Mouse (Mus musculus): ENCODE measurements at regions not wholly inside any gene's neighbourhood (a gene's known extent, or its start where the extent isn't known, plus 50 kb on each side); places are given as distances from the start of the nearest gene placed in this dataset.
"Not testable (repeated sequence)": the region's sequence is repeated elsewhere in the genome, so short reads cannot be mapped to it uniquely, and the experiment has no call there.

- DNase-seq (ENCODE audit: low spot score), result not testable (repeated sequence)
Measured at GRCm38 (mm10) chr11:91167336-91167735, 410.0 kb downstream of the Kif2b start.

- no peak for DNase-seq (ENCODE audit: low spot score)
Measured at GRCm38 (mm10) chr11:91133753-91134270, 443.5 kb downstream of the Kif2b start.

GRCm38 (mm10) chr11:91132771-91133380 is 444.5 kb downstream of the Kif2b start:
- no peak for DNase-seq (ENCODE audit: low spot score)

- no peak for DNase-seq (ENCODE audit: low spot score)
Measured at GRCm38 (mm10) chr11:91131960-91132359, 443.8 kb upstream of the Tom1l1 start.

- no peak for DNase-seq (ENCODE audit: low spot score)
Measured at GRCm38 (mm10) chr11:91098186-91098585, 410.0 kb upstream of the Tom1l1 start.

- DNase-seq (ENCODE audit: low spot score), result no peak
Measured at GRCm38 (mm10) chr11:91097552-91097951, 409.4 kb upstream of the Tom1l1 start.

- DNase-seq (ENCODE audit: low spot score), result no peak
Measured at GRCm38 (mm10) chr11:91096000-91096652, 408.0 kb upstream of the Tom1l1 start.

GRCm38 (mm10) chr11:91065365-91065764 is 377.2 kb upstream of the Tom1l1 start:
- DNase-seq (ENCODE audit: low spot score), result no peak

- no peak for DNase-seq (ENCODE audit: low spot score)
Measured at GRCm38 (mm10) chr11:91056966-91057597, 368.9 kb upstream of the Tom1l1 start.

GRCm38 (mm10) chr11:91053321-91053720 is 365.2 kb upstream of the Tom1l1 start:
- no peak for DNase-seq (ENCODE audit: low spot score)

- DNase-seq (ENCODE audit: low spot score), result no peak
Measured at GRCm38 (mm10) chr11:91051646-91052045, 363.5 kb upstream of the Tom1l1 start.

- no peak for DNase-seq (ENCODE audit: low spot score)
Measured at GRCm38 (mm10) chr11:91041486-91041885, 353.3 kb upstream of the Tom1l1 start.

Data from ovary, postnatal 36 days (tissue).